Mouse (Mus musculus) mesoderm, embryonic 11.5 days (tissue): ENCODE results near the gene Rnf185.

Experiments used
- DNase-seq: peaks from one replicate; pipeline ENCODE4 v3.0.0-alpha.2; 2012; ENCODE audit warnings: low read depth, low spot score

Rnf185 gene

GRCm38 (mm10) chr11:3452167-3452639, at the start of gene Rnf185:
Gene Rnf185, minus strand, starts transcription at chr11:3452363.
- DNase-seq = peak; percentile 96

GRCm38 (mm10) chr11:3497296-3497695, 45.1 kb upstream of the Rnf185 start:
- no peak for DNase-seq

- no peak for DNase-seq
Observed at GRCm38 (mm10) chr11:3496756-3497155, 44.6 kb upstream of the Rnf185 start.

GRCm38 (mm10) chr11:3495496-3495895, 43.3 kb upstream of the Rnf185 start:
- no peak for DNase-seq

- no peak for DNase-seq
Observed at GRCm38 (mm10) chr11:3494857-3495256, 42.7 kb upstream of the Rnf185 start.

- no peak for DNase-seq
Observed at GRCm38 (mm10) chr11:3492748-3493147, 40.6 kb upstream of the Rnf185 start.

- no peak for DNase-seq
Observed at GRCm38 (mm10) chr11:3489036-3489435, 36.9 kb upstream of the Rnf185 start.

GRCm38 (mm10) chr11:3487952-3488570, 35.9 kb upstream of the Rnf185 start, which contains the start of gene Pla2g3:
Gene Pla2g3, plus strand, starts transcription at chr11:3488284.
- peak; percentile 52 for DNase-seq

- DNase-seq = no peak
Observed at GRCm38 (mm10) chr11:3486349-3486748, 34.2 kb upstream of the Rnf185 start.

- no peak for DNase-seq
Observed at GRCm38 (mm10) chr11:3483980-3484642, 31.9 kb upstream of the Rnf185 start.

- no peak for DNase-seq
Observed at GRCm38 (mm10) chr11:3475489-3475888, 23.3 kb upstream of the Rnf185 start.

GRCm38 (mm10) chr11:3474480-3475115, 22.4 kb upstream of the Rnf185 start:
- DNase-seq = no peak

- peak; percentile 87 for DNase-seq
Observed at GRCm38 (mm10) chr11:3472484-3472883, 20.3 kb upstream of the Rnf185 start.

GRCm38 (mm10) chr11:3471448-3471850, 19.3 kb upstream of the Rnf185 start:
- no peak for DNase-seq

GRCm38 (mm10) chr11:3462846-3463245, 10.7 kb upstream of the Rnf185 start:
- no peak for DNase-seq

- no peak for DNase-seq
Observed at GRCm38 (mm10) chr11:3459105-3459468, 6.9 kb upstream of the Rnf185 start.

- no peak for DNase-seq
Observed at GRCm38 (mm10) chr11:3458428-3459104, 6.4 kb upstream of the Rnf185 start.

- peak; percentile 69 for DNase-seq
Observed at GRCm38 (mm10) chr11:3456354-3456753, 4.2 kb upstream of the Rnf185 start.

- DNase-seq = no peak
Observed at GRCm38 (mm10) chr11:3454506-3454905, 2.3 kb upstream of the Rnf185 start.

GRCm38 (mm10) chr11:3453467-3453866, 1.3 kb upstream of the Rnf185 start:
- DNase-seq = no peak

- DNase-seq = peak; percentile 58
Observed at GRCm38 (mm10) chr11:3452769-3453168, 606 bp upstream of the Rnf185 start.

- DNase-seq = peak; percentile 48
Observed at GRCm38 (mm10) chr11:3451701-3452163, 431 bp downstream of the Rnf185 start.
